Mouse (Mus musculus): ENCODE measurements around the gene Atox1. TPM values are rescaled to one million over a fixed set of nuclear protein-coding genes. Genes with fewer than 3 reads are reported as not detected.
A peak's percentile ranks its signal among the peaks of the same experiment; 100 is the strongest.

The Atox1 gene
- polyA plus RNA-seq, 1 experiment from 2014 or later = 253 TPM

DNA sequence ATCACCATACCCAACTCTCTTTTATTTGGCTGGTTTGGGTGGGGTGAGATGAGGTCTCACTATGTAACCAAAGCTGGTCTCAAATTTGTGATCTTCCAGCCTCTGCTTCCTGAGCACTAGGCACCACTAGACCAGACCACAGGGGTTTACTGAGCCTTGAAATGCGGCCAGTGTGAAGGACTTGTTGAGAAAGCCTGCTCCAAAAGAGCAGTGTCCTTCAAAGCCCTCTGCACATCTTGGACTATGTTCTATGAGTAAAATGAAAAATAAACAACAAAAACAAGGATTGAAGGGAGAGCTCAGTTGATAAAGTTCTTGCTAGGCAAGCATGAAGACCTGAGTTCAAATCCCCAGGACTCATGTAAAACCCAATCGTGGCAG is 47.6 kb downstream of the Atox1 start:
- H3K9me3 ChIP-seq (replicated peaks) = 0 out of 2 replicates have a peak, but pooled peaks cover 1% of the 10 kb centered on the region
- peaks cover 68% of the 10 kb centered on the region for H3K4me1 ChIP-seq (replicated peaks)
- peaks cover 57% of the 10 kb centered on the region for H3K36me3 ChIP-seq
- no peak for ATAC-seq (ENCODE audit: insufficient number of reproducible peaks, low FRiP score)
- no peaks in the 10 kb centered on the region for H3K27me3 ChIP-seq (replicated peaks)
- 0 out of 2 replicates have a peak overlapping the region, but pooled peaks have one; percentile 26 for H3K4me2 ChIP-seq
- H3K4me3 ChIP-seq = no peak overlapping the region
- H3K9ac ChIP-seq = no peak overlapping the region
- 0 out of 2 replicates have a peak overlapping the region, but pooled peaks have one; percentile 42 for H3K27ac ChIP-seq (ENCODE audit: poor library complexity, severe bottlenecking)
- WGBS = 90% methylated on average over 2 of the region's 2 CpGs

DNA sequence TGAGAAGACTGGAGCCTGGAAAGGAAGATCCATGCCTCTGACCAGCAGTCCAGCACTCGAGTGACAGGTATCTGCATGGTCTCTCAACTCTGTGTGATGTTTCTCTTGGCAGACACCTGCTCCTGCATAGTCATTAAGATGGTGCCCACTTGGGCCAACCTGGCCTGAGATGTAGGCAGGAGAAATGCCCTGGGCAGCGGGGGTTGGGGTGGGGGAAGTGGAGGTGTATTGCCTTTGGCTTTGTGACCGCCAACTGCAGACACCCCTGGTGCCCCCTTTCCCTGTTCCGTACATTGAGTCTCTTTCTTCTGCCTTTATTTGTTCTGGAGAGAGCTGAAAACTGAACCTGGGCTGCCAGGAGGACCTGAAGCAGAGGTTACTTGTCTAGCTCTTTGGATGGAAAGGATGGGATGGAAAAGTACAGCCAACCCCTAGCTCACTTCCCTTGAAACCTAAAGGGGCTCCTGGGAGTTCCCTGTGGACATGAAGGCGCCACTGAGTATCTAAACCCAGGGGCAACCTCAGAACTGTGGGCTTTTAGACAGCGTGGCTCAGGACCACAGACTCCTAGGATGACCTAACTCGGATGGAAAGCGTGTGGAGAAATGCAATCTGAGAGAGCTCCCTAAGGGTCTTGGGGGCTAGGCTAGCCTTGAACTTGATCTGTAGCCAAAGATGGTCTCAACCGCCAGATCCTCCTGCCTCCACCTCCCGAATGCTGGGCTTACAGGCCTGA is 48.2 kb downstream of the Atox1 start:
- Histone ChIP-seq H3K4me3 (no peak overlapping the region), H3K9me3 (replicated peaks) (0 out of 2 replicates have a peak, but pooled peaks cover 3% of the 10 kb centered on the region), H3K4me1 (replicated peaks) (peaks cover 68% of the 10 kb centered on the region), H3K36me3 (peaks cover 63% of the 10 kb centered on the region), H3K27me3 (replicated peaks) (no peaks in the 10 kb centered on the region), H3K4me2 (no peak overlapping the region), H3K27ac (ENCODE audit: poor library complexity, severe bottlenecking) (no peak overlapping the region), H3K9ac (no peak overlapping the region)
- WGBS = 88% methylated on average over 10 of the region's 10 CpGs
- ATAC-seq (ENCODE audit: insufficient number of reproducible peaks, low FRiP score) = no peak

DNA sequence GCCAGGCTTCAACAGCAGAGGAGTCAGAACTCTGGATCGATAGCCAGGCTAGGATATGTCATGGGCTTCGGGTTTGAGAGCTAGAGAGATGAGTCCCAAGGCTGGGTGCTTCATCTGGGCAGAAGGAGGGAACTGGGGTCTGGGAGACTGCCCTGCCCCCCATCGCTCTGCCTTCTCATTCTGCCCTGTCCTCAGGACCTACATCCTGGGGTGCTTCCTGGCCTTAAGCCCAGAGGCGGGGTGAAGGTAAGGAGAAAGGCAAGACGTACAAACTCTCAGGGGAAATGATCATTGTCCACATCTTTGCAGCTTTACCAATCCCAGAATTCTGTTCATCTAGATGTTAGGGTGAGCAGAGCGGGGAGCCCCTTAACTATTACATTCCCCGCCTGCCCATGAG is 49.0 kb downstream of the Atox1 start:
- no peak overlapping the region for H3K27ac ChIP-seq (ENCODE audit: poor library complexity, severe bottlenecking)
- no peak for ATAC-seq (ENCODE audit: insufficient number of reproducible peaks, low FRiP score)
- peaks cover 63% of the 10 kb centered on the region for H3K4me1 ChIP-seq (replicated peaks)
- H3K9ac ChIP-seq = no peak overlapping the region
- no peak overlapping the region for H3K4me3 ChIP-seq
- no peak overlapping the region for H3K4me2 ChIP-seq
- H3K9me3 ChIP-seq (replicated peaks) = 0 out of 2 replicates have a peak, but pooled peaks cover 3% of the 10 kb centered on the region
- WGBS = 71% methylated on average over 7 of the region's 7 CpGs
- peaks cover 71% of the 10 kb centered on the region for H3K36me3 ChIP-seq
- H3K27me3 ChIP-seq (replicated peaks) = no peaks in the 10 kb centered on the region

DNA sequence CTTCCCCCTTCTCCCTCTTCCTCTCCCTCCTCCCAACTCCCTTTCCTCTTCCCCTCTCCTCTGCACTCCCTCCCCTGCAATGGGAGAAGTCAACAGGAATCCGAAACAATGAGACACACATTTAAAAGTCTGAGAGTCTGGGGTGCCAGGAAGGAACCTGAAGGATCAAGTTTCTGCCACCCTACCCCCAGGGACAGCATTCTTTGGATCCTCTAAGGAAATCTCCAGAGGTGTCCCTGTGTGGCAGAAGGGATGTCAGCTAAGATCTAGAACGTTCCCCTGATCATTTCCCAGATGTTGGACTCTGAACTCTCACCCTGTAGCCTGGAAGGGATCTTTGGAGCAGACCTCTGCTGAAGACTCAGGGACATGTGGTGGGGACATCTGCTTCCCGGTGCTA is 50.5 kb downstream of the Atox1 start:
- H3K4me1 ChIP-seq (replicated peaks) = peaks cover 48% of the 10 kb centered on the region
- WGBS = 49% methylated on average over 3 of the region's 3 CpGs
- 0 out of 2 replicates have a peak, but pooled peaks cover 3% of the 10 kb centered on the region for H3K9me3 ChIP-seq (replicated peaks)
- H3K4me2 ChIP-seq = no peak overlapping the region
- H3K27ac ChIP-seq (ENCODE audit: poor library complexity, severe bottlenecking) = peak overlapping the region; percentile 35
- no peak for ATAC-seq (ENCODE audit: insufficient number of reproducible peaks, low FRiP score)
- peaks cover 86% of the 10 kb centered on the region for H3K36me3 ChIP-seq
- no peaks in the 10 kb centered on the region for H3K27me3 ChIP-seq (replicated peaks)
- no peak overlapping the region for H3K9ac ChIP-seq
- H3K4me3 ChIP-seq = no peak overlapping the region

DNA sequence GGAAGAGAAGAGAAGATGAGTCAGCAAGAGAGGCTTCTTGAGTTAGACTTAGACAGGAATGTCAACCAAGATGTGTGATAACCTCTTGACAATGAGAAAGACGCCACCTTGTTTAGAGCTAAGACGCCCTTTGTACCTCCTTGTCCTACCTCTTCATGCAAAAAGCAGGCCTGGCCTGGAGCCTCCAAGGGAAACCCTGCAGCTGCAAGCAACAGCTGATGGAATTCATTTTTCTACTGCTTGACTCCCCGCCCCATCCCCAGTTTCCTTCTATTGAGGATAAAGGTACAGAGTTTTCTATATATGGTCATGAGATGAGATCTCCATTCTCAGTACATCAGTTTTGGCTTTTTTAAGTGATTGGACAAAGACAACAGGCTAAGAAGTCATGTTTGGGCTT is 51.0 kb downstream of the Atox1 start:
- Histone ChIP-seq H3K36me3 (peaks cover 91% of the 10 kb centered on the region), H3K27ac (ENCODE audit: poor library complexity, severe bottlenecking) (no peak overlapping the region)
- WGBS = 78% methylated on average over 3 of the region's 3 CpGs

DNA sequence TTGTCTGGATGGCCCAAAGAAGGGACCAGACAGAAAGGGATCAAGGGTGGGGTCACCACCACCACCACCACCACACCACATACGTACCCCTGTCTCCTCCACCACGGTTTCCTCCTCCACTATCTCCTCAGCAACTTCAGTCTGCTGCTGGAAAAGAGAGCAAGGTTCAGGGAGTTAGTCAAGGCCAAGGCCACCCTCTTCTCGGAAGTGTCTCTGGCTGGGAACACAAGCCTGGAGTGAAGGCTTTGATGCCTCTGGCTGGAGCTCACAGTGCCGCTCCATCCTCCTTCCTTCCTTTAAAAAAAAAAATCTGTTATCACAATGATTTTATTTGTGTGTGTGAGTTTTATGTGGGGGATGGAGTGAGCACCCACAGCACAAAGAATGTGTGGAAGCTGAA is 53.9 kb downstream of the Atox1 start:
- H3K27me3 ChIP-seq (replicated peaks) = no peaks in the 10 kb centered on the region
- WGBS = 89% methylated on average over 4 of the region's 4 CpGs
- no peak overlapping the region for H3K27ac ChIP-seq (ENCODE audit: poor library complexity, severe bottlenecking)
- no peak overlapping the region for H3K9ac ChIP-seq
- no peak for ATAC-seq (ENCODE audit: insufficient number of reproducible peaks, low FRiP score)
- 0 out of 2 replicates have a peak, but pooled peaks cover 3% of the 10 kb centered on the region for H3K9me3 ChIP-seq (replicated peaks)
- peaks cover 98% of the 10 kb centered on the region for H3K36me3 ChIP-seq
- no peak overlapping the region for H3K4me3 ChIP-seq
- no peak overlapping the region for H3K4me2 ChIP-seq
- H3K4me1 ChIP-seq (replicated peaks) = peaks cover 15% of the 10 kb centered on the region

More for the DNA sequence above, 51.0 kb downstream of the Atox1 start:
- Histone ChIP-seq H3K9ac (no peak overlapping the region), H3K9me3 (replicated peaks) (0 out of 2 replicates have a peak, but pooled peaks cover 3% of the 10 kb centered on the region), H3K27me3 (replicated peaks) (no peaks in the 10 kb centered on the region), H3K4me3 (no peak overlapping the region), H3K4me1 (replicated peaks) (peaks cover 43% of the 10 kb centered on the region), H3K4me2 (no peak overlapping the region)
- ATAC-seq (ENCODE audit: insufficient number of reproducible peaks, low FRiP score) = no peak

DNA sequence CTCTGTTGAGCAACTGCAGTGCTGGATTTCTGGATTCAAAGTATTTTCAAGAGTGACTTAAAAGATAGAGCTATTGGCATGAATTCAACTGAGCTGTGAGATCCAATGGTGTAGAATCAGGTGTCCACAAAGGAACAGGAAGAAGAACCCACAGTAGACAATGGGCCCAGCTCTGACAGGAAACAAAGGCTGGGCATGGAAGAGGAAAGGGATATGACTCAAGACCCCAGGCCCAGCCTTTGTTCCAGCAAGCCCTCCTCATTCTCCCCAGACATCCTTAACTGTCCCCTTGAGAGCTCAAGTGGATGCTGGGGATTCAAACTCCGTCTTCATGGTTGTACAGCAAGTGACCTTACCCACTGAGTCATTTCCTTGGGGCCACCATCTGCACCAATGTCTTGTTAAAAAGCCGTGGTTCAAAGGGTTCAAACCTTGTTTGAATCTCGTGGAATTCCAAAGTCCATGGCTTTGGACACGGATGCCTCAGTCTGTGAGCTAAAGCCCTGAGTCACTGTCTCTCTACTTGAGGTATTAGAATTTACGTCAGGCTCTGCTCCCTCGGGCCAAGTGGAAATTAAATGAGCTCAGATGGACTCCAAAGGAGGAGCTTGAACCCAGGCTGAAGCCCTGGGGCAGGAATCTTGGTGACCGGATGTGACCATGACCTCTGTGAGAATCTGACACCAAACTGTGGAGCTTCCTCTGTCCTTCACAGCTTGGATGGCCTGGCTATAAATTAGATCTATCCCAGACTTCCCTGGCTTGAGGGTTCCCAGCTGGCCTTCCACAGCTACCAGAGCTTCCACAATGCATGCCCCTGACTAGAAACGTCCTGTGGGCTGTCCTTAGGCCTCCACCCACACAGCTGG is 55.2 kb downstream of the Atox1 start:
- peak overlapping the region; percentile 56; the same call in 1 of the 2 replicates for H3K27ac ChIP-seq (ENCODE audit: poor library complexity, severe bottlenecking)
- ATAC-seq (ENCODE audit: insufficient number of reproducible peaks, low FRiP score) = peak; percentile 58; the same call in 1 of the 2 replicates

DNA sequence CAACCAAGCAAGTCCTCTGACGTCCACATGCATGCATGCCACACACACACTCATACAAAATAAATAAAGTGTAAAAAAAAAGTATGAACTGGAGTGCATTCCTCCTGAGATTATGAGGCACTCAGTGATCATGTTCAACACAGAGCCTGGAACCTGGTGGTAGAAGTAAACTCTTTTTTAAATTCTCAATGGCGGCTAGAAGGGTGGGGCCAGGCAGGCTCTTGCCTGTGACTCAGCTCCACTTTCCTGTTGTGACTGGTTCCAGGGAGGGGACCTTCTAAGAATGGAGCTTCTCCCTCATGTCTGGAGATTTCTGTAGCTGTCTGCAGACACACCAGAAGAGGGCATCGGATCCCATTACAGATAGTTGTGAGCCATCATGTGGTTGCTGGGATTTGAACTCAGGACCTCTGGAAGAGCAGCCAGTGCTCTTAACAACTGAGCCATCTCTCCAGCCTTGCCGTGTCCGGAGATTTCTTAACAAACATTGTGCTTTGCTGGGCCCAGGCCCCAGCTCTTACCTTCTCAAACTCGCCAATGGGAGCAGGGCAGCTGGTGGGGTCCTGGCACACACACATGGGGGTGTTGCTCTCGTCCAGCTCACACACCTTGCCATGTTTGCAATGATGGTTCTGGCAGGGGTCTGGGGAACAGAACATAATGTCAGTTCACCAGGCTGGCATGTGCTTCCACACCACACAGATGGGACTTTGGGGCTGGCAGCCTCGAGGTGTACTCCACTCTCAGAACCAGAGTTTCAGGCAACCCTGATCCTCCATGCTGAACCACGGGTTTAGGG is 56.2 kb downstream of the Atox1 start:
- H3K4me2 ChIP-seq = no peak overlapping the region
- 0 out of 2 replicates have a peak overlapping the region, but pooled peaks have one; percentile 22 for H3K27ac ChIP-seq (ENCODE audit: poor library complexity, severe bottlenecking)
- H3K27me3 ChIP-seq (replicated peaks) = no peaks in the 10 kb centered on the region
- H3K4me3 ChIP-seq = no peak overlapping the region
- H3K4me1 ChIP-seq (replicated peaks) = no peaks in the 10 kb centered on the region
- ATAC-seq (ENCODE audit: insufficient number of reproducible peaks, low FRiP score) = no peak
- no peak overlapping the region for H3K9ac ChIP-seq
- H3K36me3 ChIP-seq = peaks cover 98% of the 10 kb centered on the region
- WGBS = 85% methylated on average over 9 of the region's 9 CpGs
- H3K9me3 ChIP-seq (replicated peaks) = 0 out of 2 replicates have a peak, but pooled peaks cover 3% of the 10 kb centered on the region

More for the DNA sequence above, 55.2 kb downstream of the Atox1 start:
- Histone ChIP-seq H3K9me3 (replicated peaks) (0 out of 2 replicates have a peak, but pooled peaks cover 3% of the 10 kb centered on the region), H3K36me3 (peaks cover 100% of the 10 kb centered on the region), H3K4me2 (no peak overlapping the region), H3K27me3 (replicated peaks) (no peaks in the 10 kb centered on the region), H3K4me3 (no peak overlapping the region), H3K4me1 (replicated peaks) (peaks cover 6% of the 10 kb centered on the region), H3K9ac (no peak overlapping the region)
- 61% methylated on average over 8 of the region's 8 CpGs for WGBS

DNA sequence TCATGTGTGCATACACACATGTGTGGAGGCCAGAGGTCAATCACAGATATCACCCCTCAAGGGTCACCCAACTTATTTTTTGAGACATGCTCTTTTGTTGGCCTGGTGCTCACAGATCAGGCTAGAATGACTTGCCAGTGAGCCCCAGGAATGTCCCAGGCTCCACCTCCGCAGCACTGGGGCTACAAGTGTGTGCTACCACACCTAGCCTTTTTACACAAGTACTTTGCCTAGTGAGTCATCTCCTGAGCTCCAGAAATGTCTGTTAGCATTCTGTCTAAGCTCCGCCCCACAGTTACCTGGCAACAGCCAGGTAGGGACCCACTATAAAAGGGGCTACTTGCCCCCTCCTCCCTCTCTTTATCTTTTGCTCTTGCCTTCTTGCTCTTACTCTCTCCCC is 60.2 kb downstream of the Atox1 start:
- 91% methylated on average over 2 of the region's 2 CpGs for WGBS
- Histone ChIP-seq H3K4me1 (replicated peaks) (peaks cover 10% of the 10 kb centered on the region; the same call in 1 of the 2 replicates), H3K36me3 (peaks cover 93% of the 10 kb centered on the region), H3K4me2 (no peak overlapping the region), H3K27me3 (replicated peaks) (no peaks in the 10 kb centered on the region), H3K9ac (no peak overlapping the region), H3K4me3 (no peak overlapping the region), H3K27ac (ENCODE audit: poor library complexity, severe bottlenecking) (no peak overlapping the region), H3K9me3 (replicated peaks) (no peaks in the 10 kb centered on the region)
- no peak for ATAC-seq (ENCODE audit: insufficient number of reproducible peaks, low FRiP score)

DNA sequence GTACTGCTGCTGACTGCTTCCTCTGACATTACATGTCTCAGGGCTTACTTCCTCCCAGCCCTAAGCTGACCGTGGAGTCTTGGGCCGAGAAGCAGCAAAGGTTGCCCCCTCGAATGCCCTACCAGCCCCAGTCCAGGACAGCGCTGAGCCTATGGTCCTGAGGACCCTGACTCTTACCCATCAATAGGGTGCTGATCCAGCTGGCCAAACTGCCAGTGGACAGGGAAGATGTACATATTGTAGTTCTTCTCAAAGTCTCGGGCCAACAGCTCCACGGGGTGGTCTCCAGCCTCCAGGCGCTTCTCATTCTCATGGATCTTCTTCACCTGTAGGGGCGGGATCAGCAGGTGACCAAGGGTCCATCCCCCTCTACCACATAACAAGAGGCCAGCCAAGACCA is 62.7 kb downstream of the Atox1 start:
- 91% methylated on average over 8 of the region's 8 CpGs for WGBS
- Histone ChIP-seq H3K27me3 (replicated peaks) (no peaks in the 10 kb centered on the region), H3K9me3 (replicated peaks) (no peaks in the 10 kb centered on the region), H3K9ac (no peak overlapping the region), H3K4me1 (replicated peaks) (peaks cover 10% of the 10 kb centered on the region; the same call in 1 of the 2 replicates), H3K27ac (ENCODE audit: poor library complexity, severe bottlenecking) (no peak overlapping the region), H3K4me3 (no peak overlapping the region), H3K36me3 (peaks cover 88% of the 10 kb centered on the region), H3K4me2 (no peak overlapping the region)
- ATAC-seq (ENCODE audit: insufficient number of reproducible peaks, low FRiP score) = no peak; the same call in 1 of the 2 replicates
